Mouse (Mus musculus): ENCODE measurements around the gene Gcnt2.
"Not testable (repeated sequence)": the region's sequence is repeated elsewhere in the genome, so short reads cannot be mapped to it uniquely, and the experiment has no call there.

Gcnt2 gene

GRCm38 (mm10) chr13:40906528-40906927, 47.0 kb downstream of the Gcnt2 start:
- CTCF ChIA-PET, result no interaction called here

- CTCF ChIA-PET, result no interaction called here
Observed at GRCm38 (mm10) chr13:40907274-40907673, 47.7 kb downstream of the Gcnt2 start.

GRCm38 (mm10) chr13:40908044-40908443, 48.5 kb downstream of the Gcnt2 start:
- CTCF ChIA-PET, result no interaction called here

- CTCF ChIA-PET, result no interaction called here
Observed at GRCm38 (mm10) chr13:40909060-40909459, 49.5 kb downstream of the Gcnt2 start.

GRCm38 (mm10) chr13:40910047-40910446, 50.5 kb downstream of the Gcnt2 start:
- CTCF ChIA-PET, result no interaction called here

- CTCF ChIA-PET, result no interaction called here
Observed at GRCm38 (mm10) chr13:40911951-40912350, 52.4 kb downstream of the Gcnt2 start.

- CTCF ChIA-PET, result no interaction called here
Observed at GRCm38 (mm10) chr13:40913395-40914018, 54.0 kb downstream of the Gcnt2 start.

GRCm38 (mm10) chr13:40914053-40914585, 54.6 kb downstream of the Gcnt2 start:
- CTCF ChIA-PET, result interaction anchor here (0.6 kb wide), 1 partner anchor 27 kb away, joined by 3 read pairs; no protein-coding TSS in a partner anchor

- CTCF ChIA-PET, result no interaction called here
Observed at GRCm38 (mm10) chr13:40916321-40917160, 57.0 kb downstream of the Gcnt2 start.

- CTCF ChIA-PET, result interaction anchor here (0.6 kb wide), 1 partner anchor 364 kb away, joined by 3 read pairs; no protein-coding TSS in a partner anchor
Observed at GRCm38 (mm10) chr13:40917161-40918091, 57.9 kb downstream of the Gcnt2 start.

- CTCF ChIA-PET, result no interaction called here
Observed at GRCm38 (mm10) chr13:40921326-40922059, 61.9 kb downstream of the Gcnt2 start.

- CTCF ChIA-PET, result no interaction called here
Observed at GRCm38 (mm10) chr13:40922311-40922877, 62.8 kb downstream of the Gcnt2 start.

GRCm38 (mm10) chr13:40923756-40924315, 64.3 kb downstream of the Gcnt2 start:
- CTCF ChIA-PET, result no interaction called here

GRCm38 (mm10) chr13:40928192-40928898, 68.8 kb downstream of the Gcnt2 start:
- CTCF ChIA-PET, result no interaction called here

GRCm38 (mm10) chr13:40931871-40932270, 72.3 kb downstream of the Gcnt2 start:
- CTCF ChIA-PET, result not testable (repeated sequence)

- CTCF ChIA-PET, result no interaction called here
Observed at GRCm38 (mm10) chr13:40932573-40932972, 73.0 kb downstream of the Gcnt2 start.

- CTCF ChIA-PET, result no interaction called here
Observed at GRCm38 (mm10) chr13:40934341-40934740, 74.8 kb downstream of the Gcnt2 start.

- CTCF ChIA-PET, result no interaction called here
Observed at GRCm38 (mm10) chr13:40937586-40937985, 78.0 kb downstream of the Gcnt2 start.

GRCm38 (mm10) chr13:40938485-40939357, 79.2 kb downstream of the Gcnt2 start:
- CTCF ChIA-PET, result no interaction called here
